Mouse (Mus musculus) adrenal gland, adult (tissue): Measurements from ENCODE around the gene Gm6525.
A peak's percentile ranks its signal among the peaks of the same experiment; 100 is the strongest.

Experiments
- DNase-seq, 2 experiments: peaks; one replicate each; pipeline ENCODE4 v3.0.0; 2022 to 2023; ENCODE audit warnings: low spot score in 1 of 2; ENCODE audit not compliant: inconsistent age in 2 of 2

Gm6525 gene

GRCm38 (mm10) chr3:84211340-84211875 is 37.5 kb downstream of the Gm6525 start:
- DNase-seq, result no peak

- DNase-seq, result peak in 1 of 2 experiments; percentile 29
These were observed 40.6 kb downstream of the Gm6525 start for GRCm38 (mm10) chr3:84214501-84214900.

DNA sequence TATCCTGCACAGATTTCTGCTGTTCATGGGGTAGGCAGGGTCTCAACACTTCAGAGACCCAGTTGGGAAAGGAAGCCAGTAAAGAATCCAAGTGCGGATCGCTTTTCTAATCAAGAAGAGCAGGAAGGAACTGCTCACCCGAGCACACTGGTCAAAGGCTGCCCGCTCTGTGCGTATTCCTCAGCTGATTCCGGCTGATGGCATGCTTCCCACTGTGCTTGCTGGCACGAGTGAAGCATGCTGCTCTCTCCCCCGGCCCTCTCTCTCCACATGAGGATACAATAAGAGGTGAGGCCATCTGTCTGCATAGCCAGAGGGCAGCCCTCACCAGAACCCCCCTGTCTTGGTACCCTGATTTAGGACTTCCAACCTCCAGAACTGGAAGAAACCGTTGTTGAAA is 41.3 kb downstream of the Gm6525 start:
- no peak for DNase-seq

- DNase-seq, result no peak
These were observed 41.9 kb downstream of the Gm6525 start for GRCm38 (mm10) chr3:84215743-84216360.

- no peak for DNase-seq
These were observed 43.4 kb downstream of the Gm6525 start for GRCm38 (mm10) chr3:84217118-84217960.

DNA sequence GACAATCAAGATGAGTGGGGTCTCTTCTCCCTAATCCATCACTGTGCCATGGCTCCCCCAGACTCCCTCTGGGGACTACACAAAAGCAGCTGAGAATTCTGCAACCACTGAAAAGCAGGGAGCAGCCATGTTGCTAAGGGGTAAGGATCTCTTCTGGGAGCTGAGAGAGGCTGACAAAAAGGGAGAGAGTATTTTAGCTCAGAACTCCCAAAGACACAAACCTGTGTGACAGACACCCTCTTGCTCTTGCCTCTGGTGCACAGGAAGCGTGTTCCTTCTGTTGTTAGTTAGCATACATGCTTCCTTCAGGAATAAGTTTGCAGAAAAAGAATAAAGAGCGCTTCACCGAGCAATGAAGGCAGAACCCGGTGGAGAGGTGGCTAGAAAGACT is 44.1 kb downstream of the Gm6525 start:
- no peak for DNase-seq

DNA sequence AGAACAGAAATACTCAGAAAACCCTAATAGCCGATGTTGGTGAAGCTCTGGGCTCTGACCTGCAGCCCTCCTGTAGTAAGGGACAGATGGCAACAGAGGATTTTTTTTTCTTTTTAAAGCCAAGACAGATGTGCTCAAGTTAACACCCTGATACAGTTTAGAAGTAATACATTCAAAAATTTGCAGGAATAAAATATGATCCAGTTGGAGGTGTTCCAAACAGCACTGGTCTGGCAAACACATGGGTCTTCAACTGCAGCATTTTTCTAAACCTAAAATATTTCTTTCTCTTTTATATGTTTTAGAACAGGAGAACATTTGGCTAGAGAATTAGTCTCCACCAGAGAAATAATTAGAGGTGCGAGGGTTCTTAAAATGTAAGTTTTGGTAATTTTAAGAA is 44.6 kb downstream of the Gm6525 start:
- DNase-seq, result no peak

- DNase-seq, result no peak
These were observed 45.3 kb downstream of the Gm6525 start for GRCm38 (mm10) chr3:84219166-84219710.

DNA sequence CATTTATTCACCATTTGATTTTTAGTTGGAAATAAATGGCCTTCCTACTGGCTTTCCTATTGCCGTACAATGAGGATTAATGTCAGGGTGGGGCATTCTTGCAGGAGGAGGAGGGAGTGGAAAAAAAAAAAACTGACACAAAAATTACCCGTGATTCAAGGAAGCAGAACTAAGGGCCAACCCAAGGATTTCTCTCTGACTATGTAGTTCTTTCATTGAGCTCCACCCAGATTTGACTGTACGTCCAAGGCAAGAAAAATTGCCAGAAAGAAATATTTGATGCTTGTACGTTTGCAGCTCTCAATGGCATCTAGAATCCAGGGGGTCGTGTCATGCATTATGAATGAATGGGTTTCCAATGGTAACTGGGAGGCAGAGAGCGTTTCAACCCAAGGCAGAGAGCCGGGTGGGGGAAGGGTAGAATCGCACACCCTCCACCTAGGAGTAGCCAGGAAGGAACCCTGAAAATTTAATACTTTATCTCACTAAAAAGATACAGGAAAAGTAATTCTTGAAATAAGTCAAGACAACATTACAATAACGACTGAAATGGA is 45.9 kb downstream of the Gm6525 start:
- DNase-seq, result no peak

- DNase-seq, result no peak
These were observed 46.4 kb downstream of the Gm6525 start for GRCm38 (mm10) chr3:84220326-84220725.

- DNase-seq, result peak; percentile 76 to 87
These were observed 46.8 kb downstream of the Gm6525 start for GRCm38 (mm10) chr3:84220748-84221147.
